17 mouse cellular contexts compared by ENCODE assay signal in genomic region chr6:141188036-141188435, GRCm38 (mm10).
"Had no signal": no experiment of that assay in that cellular context is flagged by ENCODE, and none has a peak within 500 bp of the region (broad histone marks: within the 10 kb centered on the region; RNA-seq: fewer than 3 reads in every experiment).

No protein-coding gene starts in this region.

- H3K27ac ChIP-seq: neural tube, embryonic 12.5 days; neural tube, embryonic 13.5 days; neural tube, embryonic 15.5 days; stomach, embryonic 15.5 days; stomach, postnatal 0 days had no signal

- H3K36me3 ChIP-seq: neural tube, embryonic 12.5 days; neural tube, embryonic 13.5 days; neural tube, embryonic 15.5 days; stomach, embryonic 15.5 days had no signal

- H3K27me3 ChIP-seq: neural tube, embryonic 12.5 days; neural tube, embryonic 13.5 days; neural tube, embryonic 15.5 days; stomach, embryonic 15.5 days had no signal

- H3K4me1 ChIP-seq: neural tube, embryonic 12.5 days; neural tube, embryonic 13.5 days; neural tube, embryonic 15.5 days; stomach, embryonic 15.5 days had no signal

- H3K4me2 ChIP-seq: neural tube, embryonic 12.5 days; neural tube, embryonic 13.5 days; neural tube, embryonic 15.5 days; stomach, embryonic 15.5 days had no signal

- H3K9ac ChIP-seq: neural tube, embryonic 12.5 days; neural tube, embryonic 13.5 days; neural tube, embryonic 15.5 days; stomach, embryonic 15.5 days had no signal

- H3K4me3 ChIP-seq: neural tube, embryonic 12.5 days; neural tube, embryonic 13.5 days; neural tube, embryonic 15.5 days; stomach, embryonic 15.5 days had no signal

- DNase-seq: retina, postnatal 1 day; right cerebral cortex, adult 18-20 months; right cerebral cortex, postnatal 14 days; right cerebral cortex, postnatal 25 days; right cerebral cortex, postnatal 4 days; spleen, adult 18-20 months; thymus, adult 18-20 months; thymus, adult 2 months; thymus, postnatal 14 days; thymus, postnatal 25 days; thymus, postnatal 36 days; thymus, postnatal 4 days had no signal

- H3K9me3 ChIP-seq: neural tube, embryonic 12.5 days; neural tube, embryonic 13.5 days; neural tube, embryonic 15.5 days; stomach, embryonic 15.5 days had no signal
